Mouse (Mus musculus) heart, adult 8-10 months (tissue): ENCODE measurements around the gene Tnfrsf19. TPM values are rescaled to one million over a fixed set of nuclear protein-coding genes. Genes with fewer than 3 reads are reported as not detected.

ENCODE experiments used
- DNase-seq: peaks from one replicate; pipeline ENCODE4 v3.0.0; 2022; ENCODE audit warnings: low spot score
- total RNA-seq, 4 experiments: library from RNA; stranded (reverse); gene quantifications; 2 replicates each; pipeline ENCODE4 v1.2.4; 2022

Tnfrsf19 gene
- 1 to 10 TPM; 2.5 to 5.3 (median 3.7) TPM for total RNA-seq

DNA sequence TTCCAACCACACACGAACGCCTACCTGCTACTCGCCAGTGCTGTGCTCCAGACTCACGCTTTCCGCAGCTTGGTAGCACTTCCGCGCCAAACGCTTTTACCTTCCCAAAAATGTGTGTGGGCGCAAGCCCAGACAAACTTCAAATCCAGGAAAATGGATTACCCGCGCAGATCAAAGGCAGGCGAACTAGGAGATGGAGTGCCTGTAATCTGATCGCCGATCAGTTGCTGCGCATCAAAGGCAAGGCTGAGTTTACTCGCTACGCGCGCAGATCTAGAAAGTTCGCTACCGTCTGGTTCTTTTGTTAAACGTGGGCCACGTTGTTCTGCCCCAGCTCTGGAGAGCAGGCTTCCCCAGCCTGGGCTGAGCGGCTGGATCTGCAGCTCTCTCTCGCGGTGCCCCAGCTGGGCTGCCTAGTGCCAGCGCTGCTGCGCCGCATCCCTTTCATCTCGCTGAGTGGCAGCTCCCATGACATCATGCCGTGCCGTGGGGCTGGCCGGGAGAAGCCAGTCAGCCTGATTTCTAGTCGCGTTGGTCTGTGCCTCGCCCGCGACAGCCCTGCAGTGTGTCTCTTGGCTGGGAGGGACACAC, at the start of gene Tnfrsf19:
Gene Tnfrsf19, minus strand, starts transcription at position 400 of the 591 bp plus-strand sequence.
- peak; percentile 38 for DNase-seq

- no peak for DNase-seq
Measured at GRCm38 (mm10) chr14:61092073-61092472, 45.8 kb upstream of the Tnfrsf19 start.

DNA sequence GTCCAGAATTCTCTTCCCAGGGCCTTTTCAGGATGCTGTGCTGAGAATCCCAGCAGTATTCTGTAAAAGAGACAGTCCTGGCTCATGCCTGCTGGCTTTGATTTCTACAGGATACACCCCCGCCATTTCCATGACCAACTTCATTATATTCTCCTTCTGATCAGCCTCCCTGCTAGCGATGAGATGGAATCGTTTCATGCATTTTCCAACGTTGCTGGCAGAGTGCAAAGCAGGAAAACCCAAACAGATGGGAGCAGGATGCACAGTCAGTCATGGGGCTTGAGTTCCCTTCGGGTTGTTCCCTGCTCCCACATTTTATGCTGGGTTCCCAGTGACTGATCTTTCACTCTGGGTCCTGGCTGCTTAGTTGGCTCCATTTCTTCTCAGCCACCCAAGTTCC, 44.7 kb upstream of the Tnfrsf19 start:
- no peak for DNase-seq

GRCm38 (mm10) chr14:61088187-61088586, 41.9 kb upstream of the Tnfrsf19 start:
- DNase-seq = no peak

DNA sequence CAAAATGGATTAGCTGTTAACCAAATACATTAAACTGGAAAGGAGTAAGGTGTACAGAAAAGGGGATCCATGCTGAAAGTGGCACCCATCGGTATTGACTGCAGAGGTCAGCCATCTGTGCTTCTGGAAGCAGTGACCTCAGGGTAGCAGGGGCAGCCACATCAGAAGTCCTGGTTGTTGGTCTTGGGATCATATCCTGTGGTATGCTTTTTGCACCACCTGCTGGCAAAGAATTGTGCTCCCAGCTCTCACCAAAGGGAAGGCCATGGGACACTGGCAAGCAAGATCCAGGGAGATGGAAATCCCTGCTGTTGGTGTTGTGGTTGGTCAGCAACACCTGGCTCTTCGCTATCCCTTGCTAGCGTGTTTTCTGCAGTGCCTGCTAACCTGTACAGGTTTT, 39.0 kb upstream of the Tnfrsf19 start:
- peak; percentile 14 for DNase-seq

- DNase-seq = no peak
Measured at GRCm38 (mm10) chr14:61069555-61069954, 23.3 kb upstream of the Tnfrsf19 start.

- DNase-seq = no peak
Measured at GRCm38 (mm10) chr14:61061729-61062128, 15.4 kb upstream of the Tnfrsf19 start.

GRCm38 (mm10) chr14:61059316-61059945, 13.1 kb upstream of the Tnfrsf19 start:
- no peak for DNase-seq

- DNase-seq = no peak
Measured at GRCm38 (mm10) chr14:61056962-61057361, 10.7 kb upstream of the Tnfrsf19 start.

GRCm38 (mm10) chr14:61056445-61056844, 10.2 kb upstream of the Tnfrsf19 start:
- no peak for DNase-seq

GRCm38 (mm10) chr14:61055864-61056263, 9.6 kb upstream of the Tnfrsf19 start:
- DNase-seq = no peak

- no peak for DNase-seq
Measured at GRCm38 (mm10) chr14:61052163-61052562, 5.9 kb upstream of the Tnfrsf19 start.

DNA sequence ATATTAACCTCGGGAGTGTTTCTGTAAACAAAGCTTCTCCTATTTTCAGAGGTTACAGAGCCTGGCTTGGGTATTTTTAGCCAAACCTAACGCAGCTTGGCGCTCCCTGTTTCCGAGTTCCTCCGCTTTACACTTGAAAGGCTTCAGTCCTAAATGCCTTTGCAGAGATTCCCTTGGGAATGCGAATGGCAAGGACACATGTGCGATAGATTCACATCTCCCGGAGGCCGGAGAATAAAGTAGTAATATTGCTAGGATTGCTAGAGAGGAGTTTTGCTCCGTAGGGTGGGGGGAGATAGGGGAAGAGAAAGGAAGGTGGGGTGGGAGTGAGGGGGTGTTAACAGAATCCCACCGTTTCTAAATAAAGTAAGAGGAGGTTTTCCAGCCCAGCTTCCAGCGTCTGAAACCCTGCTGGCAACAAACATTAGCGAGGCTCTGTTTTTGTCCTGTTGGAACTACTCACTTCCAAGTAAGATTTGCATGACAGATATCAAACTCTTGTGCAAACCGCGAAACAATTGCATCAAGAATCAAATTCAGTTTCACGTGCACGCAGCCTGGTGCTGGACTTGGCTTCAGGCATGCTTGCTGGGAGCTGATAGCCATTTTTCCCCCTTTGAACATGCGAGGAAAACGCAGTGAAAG, 722 bp downstream of the Tnfrsf19 start:
- DNase-seq = peak; percentile 28

DNA sequence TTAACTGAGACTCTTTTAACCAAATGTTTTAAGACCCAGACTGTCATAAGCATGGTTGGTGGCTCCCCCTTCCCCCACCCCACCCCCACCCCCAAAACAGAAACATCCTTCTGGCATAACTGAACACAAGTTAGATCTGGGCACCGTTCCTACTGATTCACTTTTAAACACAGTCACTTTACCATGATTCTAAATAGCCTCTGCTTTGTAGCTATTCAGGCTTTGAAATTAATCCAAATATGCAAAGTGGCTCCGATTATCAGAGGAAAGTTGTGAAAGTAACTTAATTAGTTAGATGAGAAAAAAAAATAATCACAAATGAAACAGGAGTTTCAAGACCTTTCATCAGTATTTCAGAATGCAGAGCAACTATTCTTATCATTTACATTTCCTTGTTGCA, 2.0 kb downstream of the Tnfrsf19 start:
- no peak for DNase-seq

DNA sequence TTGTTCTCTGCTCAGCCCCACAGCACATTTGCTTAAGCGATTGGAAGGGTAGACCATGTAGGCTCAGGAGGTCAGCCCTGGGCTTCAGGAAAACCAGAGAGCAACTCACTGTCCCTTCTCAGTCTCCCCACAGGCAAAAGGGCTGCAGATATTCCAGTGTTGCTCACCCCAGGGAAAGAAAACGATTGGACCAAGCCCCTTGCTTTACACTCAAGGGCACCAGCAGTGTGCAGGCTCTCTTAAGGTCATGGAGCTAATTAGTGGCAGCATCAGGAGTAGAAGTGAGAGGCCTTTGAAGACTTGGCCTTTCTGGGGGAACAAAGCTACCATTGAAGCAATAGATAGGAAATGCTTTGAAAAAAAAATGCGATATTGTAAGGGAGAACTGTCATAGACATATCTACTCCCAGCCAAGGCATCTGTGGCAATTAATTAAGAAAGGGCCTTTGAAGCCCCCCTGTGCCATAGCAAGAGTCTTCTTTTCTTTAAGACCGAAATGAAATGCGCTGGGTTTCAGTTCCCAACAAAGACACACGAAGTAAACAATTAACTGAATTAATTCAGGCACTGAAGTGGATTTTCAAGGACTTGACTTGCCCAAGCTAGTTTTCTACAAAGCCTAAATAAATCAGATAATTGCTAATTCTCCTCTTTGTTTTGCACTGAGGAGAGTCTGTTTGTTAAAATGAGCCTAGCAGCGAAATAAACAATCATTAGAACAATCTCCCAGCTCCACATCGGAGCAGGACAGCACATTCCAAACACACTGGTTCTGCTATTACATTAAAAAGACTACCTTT, 2.6 kb downstream of the Tnfrsf19 start:
- no peak for DNase-seq

DNA sequence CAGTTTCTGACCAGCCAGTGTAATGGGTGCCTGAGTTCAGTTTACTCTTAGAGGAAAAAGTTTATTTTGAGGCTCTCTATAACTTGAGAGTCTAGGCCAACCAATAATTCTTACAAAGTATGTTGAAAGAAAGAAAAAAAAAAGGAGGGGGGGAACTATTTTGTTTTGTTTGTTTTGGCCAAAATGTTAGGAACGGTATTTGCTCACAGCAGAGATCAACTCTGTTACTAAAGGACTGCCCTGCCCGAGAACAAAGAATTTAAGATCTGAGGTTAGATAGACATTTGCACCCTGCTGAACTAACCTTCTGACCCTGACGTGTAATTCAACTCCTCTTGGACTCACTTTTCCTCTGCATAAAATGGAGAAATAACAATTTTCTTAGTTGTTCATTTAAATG, 4.0 kb downstream of the Tnfrsf19 start:
- DNase-seq = no peak

GRCm38 (mm10) chr14:61040236-61040635, 6.1 kb downstream of the Tnfrsf19 start:
- no peak for DNase-seq

GRCm38 (mm10) chr14:61038082-61038472, 8.2 kb downstream of the Tnfrsf19 start:
- no peak for DNase-seq

DNA sequence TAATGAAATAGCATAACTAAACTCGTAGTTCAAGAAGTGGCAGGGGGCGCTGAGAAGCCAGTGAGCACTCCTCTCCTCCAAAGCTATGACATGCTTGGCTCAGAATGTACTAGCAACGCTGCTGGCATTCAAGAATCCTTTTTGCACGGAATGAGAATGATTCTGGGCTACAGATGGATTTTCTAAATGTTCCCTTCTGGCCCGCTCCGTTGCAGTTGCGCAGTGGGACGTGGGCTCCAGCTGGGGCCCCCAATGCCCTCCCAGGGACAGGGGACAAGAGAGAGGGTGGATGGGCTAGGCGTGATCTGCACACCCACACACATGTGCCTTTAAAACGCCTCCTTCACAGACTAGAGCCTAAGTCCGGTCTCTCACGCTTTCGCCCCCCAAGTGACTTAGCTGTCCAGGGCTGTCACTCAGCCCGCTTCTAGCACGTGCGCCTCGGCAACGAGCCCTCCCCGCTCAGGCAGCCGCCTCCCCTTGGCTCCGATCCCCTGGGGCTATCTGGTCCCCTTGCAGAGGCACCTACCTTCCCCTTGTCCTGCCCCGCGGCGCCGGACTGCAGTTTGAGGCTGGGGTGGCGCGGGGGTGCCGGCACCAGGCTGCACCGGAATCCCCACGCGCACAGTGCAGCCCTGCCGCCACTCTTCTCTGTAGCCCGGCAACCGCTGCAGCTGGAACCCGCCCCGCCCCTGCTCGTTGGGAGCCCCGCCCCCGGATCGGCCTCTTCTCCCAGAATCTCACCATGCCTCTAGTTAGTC, 8.8 kb downstream of the Tnfrsf19 start:
- peak; percentile 10 for DNase-seq

DNA sequence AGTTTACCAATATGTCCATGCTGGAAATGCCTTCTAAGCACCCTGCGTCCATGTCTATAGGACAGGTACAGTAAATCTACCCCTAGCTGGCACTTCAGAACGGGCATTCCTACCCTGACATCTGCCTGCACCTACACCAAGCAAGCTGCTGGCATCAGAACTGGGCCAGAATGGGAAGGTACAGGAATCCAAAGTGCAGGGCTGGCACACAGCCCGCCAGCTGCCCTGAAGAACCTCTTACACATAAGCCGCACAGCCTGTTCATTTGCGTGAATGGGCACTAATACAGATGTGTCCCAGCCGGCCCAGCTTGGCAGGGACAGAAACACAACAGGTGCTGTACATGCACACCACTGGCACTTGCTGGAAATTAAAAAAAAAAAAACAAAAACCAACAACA, 15.9 kb downstream of the Tnfrsf19 start:
- DNase-seq = no peak

GRCm38 (mm10) chr14:61024006-61024405, 22.3 kb downstream of the Tnfrsf19 start:
- DNase-seq = no peak

- no peak for DNase-seq
Measured at GRCm38 (mm10) chr14:61022383-61022782, 23.9 kb downstream of the Tnfrsf19 start.
